Mouse (Mus musculus) stomach, postnatal 0 days (tissue): ENCODE data around the gene Rassf8. TPM values are rescaled to one million over a fixed set of nuclear protein-coding genes. Genes with fewer than 3 reads are reported as not detected.
A peak's percentile ranks its signal among the peaks of the same experiment; 100 is the strongest.

Experiments
- ATAC-seq: fragments of 200-750 bp; cut with Nextera tagmentation; 2 replicates; pipeline ENCODE4 v1.8.0; 2017; ENCODE audit not compliant: low FRiP score, low TSS enrichment
- DNase-seq: peaks from one replicate; pipeline ENCODE4 v3.0.0-alpha.2; 2016; ENCODE audit warnings: low spot score
- H3K27ac ChIP-seq: fragments of 300-500 bp; sonication (generic); replicated peaks from 2 replicates; pipeline ENCODE4 v1.5.1; 2014; ENCODE audit warnings: mild to moderate bottlenecking, control low read depth
- H3K27me3 ChIP-seq: fragments of 300-500 bp; sonication (generic); 2 replicates; pipeline ENCODE4 v1.6.1; 2014; ENCODE audit warnings: low read length; ENCODE audit not compliant: control insufficient read depth, insufficient read depth
- H3K36me3 ChIP-seq: fragments of 300-500 bp; sonication (generic); 2 replicates; pipeline ENCODE4 v1.6.1; 2014; ENCODE audit warnings: low read length, mixed read lengths; ENCODE audit not compliant: control insufficient read depth, insufficient read depth
- H3K4me1 ChIP-seq: fragments of 300-500 bp; sonication (generic); replicated peaks from 2 replicates; pipeline ENCODE4 v1.6.1; 2014; ENCODE audit warnings: antibody characterized with exemption; ENCODE audit not compliant: control insufficient read depth, insufficient read depth
- H3K4me2 ChIP-seq: fragments of 300-500 bp; sonication (generic); replicated peaks from 2 replicates; pipeline ENCODE4 v1.6.1; 2014; ENCODE audit warnings: low read depth, mild to moderate bottlenecking, control low read depth, moderate library complexity
- H3K4me3 ChIP-seq: fragments of 300-500 bp; sonication (generic); 2 replicates; pipeline ENCODE4 v1.5.1; 2014; ENCODE audit warnings: low read depth, low read length, control low read depth
- H3K9ac ChIP-seq: fragments of 300-500 bp; sonication (generic); 2 replicates; pipeline ENCODE4 v1.6.1; 2014; ENCODE audit warnings: mild to moderate bottlenecking, low read length, control low read depth, mixed read lengths
- H3K9me3 ChIP-seq: fragments of 300-500 bp; sonication (generic); 2 replicates; pipeline ENCODE4 v1.6.1; 2016; ENCODE audit warnings: low read length; ENCODE audit not compliant: control insufficient read depth
- CTCF ChIP-seq: IDR thresholded peaks from 2 replicates; pipeline ENCODE4 v1.5.1; 2016; ENCODE audit warnings: antibody characterized with exemption, low read depth, mild to moderate bottlenecking, moderate library complexity
- EP300 ChIP-seq: optimal IDR thresholded peaks from 2 replicates; pipeline ENCODE3; 2016; ENCODE audit warnings: antibody characterized with exemption
- WGBS: fragments of 180-500 bp; shearing (Covaris S2); extraction: QIAGEN DNeasy Blood & Tissue Kit; methylation state at CpG from one replicate; pipeline ENCODE4 v1.1.7; 2014; 5-methylcytosine and 5-hydroxymethylcytosine counted together
- polyA plus RNA-seq: library from polyadenylated mRNA; unstranded; fragments of >200 nt; fragmentation: Nextera tagmentation; extraction: Ambion mirVana; gene quantifications from 2 replicates; pipeline ENCODE4 v1.2.1, GENCODE M21; 2015

The Rassf8 gene
- polyA plus RNA-seq, 1 experiment from 2014 or later = 5.9 TPM

- H3K4me3 ChIP-seq = no peak overlapping the region
Measured at GRCm38 (mm10) chr6:145858414-145858813, 111.9 kb downstream of the Rassf8 start.

DNA sequence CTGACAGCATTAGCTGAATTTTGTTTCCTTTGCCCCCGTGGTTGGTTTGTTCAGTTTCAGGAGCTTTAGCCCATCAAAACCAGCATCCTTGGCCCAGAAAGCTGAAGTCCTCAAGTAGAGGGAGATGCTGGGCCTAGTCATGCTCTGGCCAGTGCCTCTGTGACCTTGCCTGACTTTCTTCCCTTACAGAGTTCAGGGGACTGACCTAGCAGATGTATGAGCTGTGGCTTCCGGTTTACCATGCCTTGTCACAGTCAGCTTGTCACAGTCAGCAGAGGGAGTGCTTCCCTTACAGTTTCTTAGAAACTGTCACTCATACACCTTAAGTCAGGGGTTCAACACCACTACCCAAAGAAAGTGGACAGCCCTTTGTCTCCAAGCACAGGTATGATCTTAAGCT lies 113.8 kb downstream of the Rassf8 start:
- no peak overlapping the region for H3K27ac ChIP-seq
- no peaks in the 10 kb centered on the region for H3K36me3 ChIP-seq
- H3K4me2 ChIP-seq = no peak overlapping the region
- no peaks in the 10 kb centered on the region for H3K9me3 ChIP-seq
- H3K9ac ChIP-seq = no peak overlapping the region
- ATAC-seq (no peak), DNase-seq (no peak)
- peaks cover 6% of the 10 kb centered on the region; the same call in 1 of the 2 replicates for H3K27me3 ChIP-seq
- WGBS = 69% methylated on average over 2 of the region's 2 CpGs
- no peak overlapping the region for H3K4me3 ChIP-seq
- H3K4me1 ChIP-seq = no peaks in the 10 kb centered on the region
- peak; percentile 50; the same call in 1 of the 2 replicates for TF ChIP-seq CTCF
- TF ChIP-seq EP300 = no peak

More at GRCm38 (mm10) chr6:145858414-145858813, 111.9 kb downstream of the Rassf8 start:
- Histone ChIP-seq H3K27ac (no peak overlapping the region), H3K27me3 (peaks cover 6% of the 10 kb centered on the region; the same call in 1 of the 2 replicates), H3K4me1 (no peaks in the 10 kb centered on the region), H3K9me3 (no peaks in the 10 kb centered on the region), H3K9ac (no peak overlapping the region), H3K4me2 (no peak overlapping the region), H3K36me3 (no peaks in the 10 kb centered on the region)
- TF ChIP-seq EP300 (no peak), CTCF (no peak)
- 41% methylated on average over 8 of the region's 8 CpGs for WGBS
- DNase-seq (no peak), ATAC-seq (no peak)

DNA sequence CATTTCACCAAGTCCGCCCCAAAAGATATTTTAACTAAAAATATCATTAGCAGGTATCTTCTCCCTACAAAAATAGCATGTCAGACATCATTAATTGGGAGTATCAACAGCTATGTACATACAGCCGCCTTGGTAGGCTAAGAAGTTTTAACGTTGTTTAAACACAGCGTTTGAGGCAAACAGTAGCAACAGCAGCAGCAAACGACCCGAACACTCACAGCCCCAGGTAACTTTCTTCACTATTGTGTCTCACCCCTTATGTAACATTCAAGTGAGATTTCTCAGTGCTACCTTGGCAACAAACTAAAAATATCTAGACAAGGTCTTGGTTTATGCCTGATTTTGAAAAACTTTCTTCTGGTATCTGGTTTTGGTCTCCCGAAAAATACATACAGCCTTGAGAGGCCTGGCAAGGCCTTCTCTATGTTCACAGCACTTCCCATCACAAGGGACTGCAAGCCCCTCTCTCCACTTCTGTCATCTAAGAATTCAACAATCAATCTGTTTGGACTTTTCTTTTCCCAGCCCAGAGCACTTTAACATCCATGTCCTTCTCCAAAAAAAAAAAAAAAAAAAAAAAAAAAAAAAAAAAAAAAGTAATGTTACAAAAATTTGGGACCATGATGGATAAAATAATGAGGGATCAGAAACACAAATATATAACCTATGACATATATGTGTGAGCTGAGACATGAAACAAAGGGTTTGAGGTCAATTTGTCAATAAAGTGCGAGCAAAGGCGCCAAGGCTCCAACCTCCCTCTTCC lies 115.1 kb downstream of the Rassf8 start:
- WGBS = 83% methylated on average over 9 of the region's 9 CpGs
- H3K4me1 ChIP-seq = no peaks in the 10 kb centered on the region
- H3K4me3 ChIP-seq = no peak overlapping the region
- DNase-seq = no peak
- TF ChIP-seq EP300 (no peak), CTCF (no peak)
- H3K27ac ChIP-seq = no peak overlapping the region
- H3K27me3 ChIP-seq = peaks cover 6% of the 10 kb centered on the region; the same call in 1 of the 2 replicates
- H3K4me2 ChIP-seq = no peak overlapping the region
- H3K36me3 ChIP-seq = no peaks in the 10 kb centered on the region
- no peak overlapping the region for H3K9ac ChIP-seq
- H3K9me3 ChIP-seq = no peaks in the 10 kb centered on the region
- no peak for ATAC-seq

GRCm38 (mm10) chr6:145862321-145862720 lies 115.8 kb downstream of the Rassf8 start:
- H3K9me3 ChIP-seq = no peaks in the 10 kb centered on the region
- H3K27ac ChIP-seq = no peak overlapping the region
- TF ChIP-seq EP300 (no peak), CTCF (no peak)
- H3K9ac ChIP-seq = no peak overlapping the region
- H3K4me3 ChIP-seq = peak overlapping the region; percentile 54
- H3K4me2 ChIP-seq = peak overlapping the region; percentile 98
- ATAC-seq (no peak), DNase-seq (no peak)
- WGBS = 34% methylated on average over 4 of the region's 4 CpGs
- H3K4me1 ChIP-seq = no peaks in the 10 kb centered on the region
- H3K36me3 ChIP-seq = no peaks in the 10 kb centered on the region
- peaks cover 6% of the 10 kb centered on the region; the same call in 1 of the 2 replicates for H3K27me3 ChIP-seq

GRCm38 (mm10) chr6:145862739-145863064 lies 116.2 kb downstream of the Rassf8 start:
- H3K4me1 ChIP-seq = no peaks in the 10 kb centered on the region
- H3K27ac ChIP-seq = no peak overlapping the region
- H3K36me3 ChIP-seq = no peaks in the 10 kb centered on the region
- H3K4me3 ChIP-seq = peak overlapping the region; percentile 54
- WGBS = 3% methylated on average over 34 of the region's 35 CpGs
- ATAC-seq = 0 out of 2 replicates have a peak, but pooled peaks have one; percentile 14
- peak overlapping the region; percentile 98 for H3K4me2 ChIP-seq
- no peak for TF ChIP-seq CTCF
- no peak for TF ChIP-seq EP300
- no peak for DNase-seq
- peaks cover 6% of the 10 kb centered on the region; the same call in 1 of the 2 replicates for H3K27me3 ChIP-seq
- peak overlapping the region; percentile 60 for H3K9ac ChIP-seq
- no peaks in the 10 kb centered on the region for H3K9me3 ChIP-seq
